Mouse (Mus musculus) neural tube, embryonic 14.5 days (tissue): ENCODE data around the gene Miip. TPM values are rescaled to one million over a fixed set of nuclear protein-coding genes. Genes with fewer than 3 reads are reported as not detected.
"Not testable (repeated sequence)": the region's sequence is repeated elsewhere in the genome, so short reads cannot be mapped to it uniquely, and the experiment has no call there.

Experiments
- ATAC-seq: fragments of 200-750 bp; cut with Nextera tagmentation; 2 replicates; pipeline ENCODE4 v1.8.0; 2017; ENCODE audit warnings: low read depth, mild to moderate bottlenecking, moderate TSS enrichment, moderate library complexity
- H3K27ac ChIP-seq: fragments of 300-500 bp; sonication (generic); 2 replicates; pipeline ENCODE4 v1.5.1; 2014; ENCODE audit warnings: low read depth, mild to moderate bottlenecking, control low read depth, low read length, moderate library complexity, mixed read lengths
- H3K27me3 ChIP-seq: fragments of 300-500 bp; sonication (generic); 2 replicates; pipeline ENCODE4 v1.6.1; 2014; ENCODE audit warnings: low read length; ENCODE audit not compliant: control insufficient read depth, insufficient read depth
- H3K36me3 ChIP-seq: fragments of 300-500 bp; sonication (generic); 2 replicates; pipeline ENCODE4 v1.6.1; 2014; ENCODE audit warnings: low read length, mixed read lengths; ENCODE audit not compliant: control insufficient read depth, insufficient read depth
- H3K4me1 ChIP-seq: fragments of 300-500 bp; sonication (generic); 2 replicates; pipeline ENCODE4 v1.6.1; 2014; ENCODE audit warnings: low read length; ENCODE audit not compliant: control insufficient read depth, insufficient read depth
- H3K4me2 ChIP-seq: fragments of 300-500 bp; sonication (generic); 2 replicates; pipeline ENCODE4 v1.6.1; 2014; ENCODE audit warnings: mild to moderate bottlenecking, low read depth, low read length, control low read depth
- H3K4me3 ChIP-seq: fragments of 300-500 bp; sonication (generic); 2 replicates; pipeline ENCODE4 v1.5.1; 2014; ENCODE audit warnings: low read depth, low read length, control low read depth, mixed read lengths
- H3K9ac ChIP-seq: fragments of 300-500 bp; sonication (generic); replicated peaks from 2 replicates; pipeline ENCODE4 v1.6.1; 2014; ENCODE audit warnings: low read depth, mild to moderate bottlenecking, control low read depth, low read length, mixed read lengths
- H3K9me3 ChIP-seq: fragments of 300-500 bp; sonication (generic); 2 replicates; pipeline ENCODE4 v1.6.1; 2016; ENCODE audit warnings: low read length; ENCODE audit not compliant: control insufficient read depth
- WGBS: fragments of 180-500 bp; shearing (Covaris S2); extraction: QIAGEN DNeasy Blood & Tissue Kit; methylation state at CpG from one replicate; pipeline ENCODE4 v1.1.7; 2014; 5-methylcytosine and 5-hydroxymethylcytosine counted together
- polyA plus RNA-seq: library from polyadenylated mRNA; unstranded; fragments of >200 nt; fragmentation: Nextera tagmentation; extraction: Ambion mirVana; gene quantifications from 2 replicates; pipeline ENCODE4 v1.2.1, GENCODE M21; 2014

The Miip gene
- polyA plus RNA-seq, 1 experiment from 2014 or later: 22.8 TPM

DNA sequence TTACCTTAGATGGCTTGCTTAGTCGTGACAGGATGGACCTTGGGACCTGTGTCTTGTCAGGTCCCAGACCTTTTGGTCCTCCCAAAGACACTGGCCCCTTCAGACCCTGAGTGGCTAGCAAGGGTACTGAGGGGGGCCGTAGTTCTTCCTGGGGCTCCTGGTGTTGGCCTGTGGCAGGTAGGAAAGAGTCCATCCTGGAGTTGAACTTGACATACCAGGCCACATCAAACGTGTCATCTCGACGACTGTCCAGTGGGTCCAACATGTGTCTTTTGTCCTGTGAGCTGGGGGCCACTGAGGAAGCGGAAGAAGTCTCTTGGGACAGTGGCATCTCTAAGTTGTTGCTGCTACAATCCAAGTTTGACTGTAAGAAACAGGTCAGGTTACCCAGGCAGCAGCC, 3.0 kb downstream of the Miip start:
- Histone ChIP-seq H3K4me1 (peaks cover 16% of the 10 kb centered on the region), H3K4me2 (no peak overlapping the region), H3K4me3 (no peak overlapping the region), H3K27me3 (no peaks in the 10 kb centered on the region), H3K9ac (no peak overlapping the region), H3K27ac (no peak overlapping the region), H3K9me3 (no peaks in the 10 kb centered on the region), H3K36me3 (peaks cover 23% of the 10 kb centered on the region)
- no peak for ATAC-seq
- WGBS: 97% methylated on average over 6 of the region's 6 CpGs

DNA sequence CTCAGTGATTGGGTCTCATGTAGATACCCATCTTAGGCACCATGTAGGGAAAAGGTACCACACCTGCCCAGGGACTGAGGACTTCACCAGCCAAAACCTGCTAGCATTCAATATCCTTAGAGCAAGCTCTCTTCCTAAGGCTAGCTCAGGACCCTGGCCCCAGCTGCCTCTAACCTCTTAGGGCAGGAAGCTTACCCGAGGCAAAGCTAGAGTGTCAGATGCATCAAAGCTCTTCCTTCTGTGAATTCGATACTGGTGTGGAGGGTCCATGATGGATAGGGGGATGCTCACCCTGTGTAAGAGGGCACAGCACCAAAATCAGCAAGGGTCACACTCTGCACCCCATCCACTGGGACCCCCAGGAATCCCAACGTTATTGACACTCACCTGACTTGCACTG, 6.6 kb downstream of the Miip start:
- WGBS: 84% methylated on average over 3 of the region's 3 CpGs
- Histone ChIP-seq H3K9me3 (no peaks in the 10 kb centered on the region), H3K27ac (no peak overlapping the region), H3K4me2 (no peak overlapping the region), H3K4me1 (no peaks in the 10 kb centered on the region), H3K4me3 (no peak overlapping the region), H3K9ac (no peak overlapping the region), H3K36me3 (peaks cover 23% of the 10 kb centered on the region), H3K27me3 (no peaks in the 10 kb centered on the region)
- ATAC-seq: no peak

DNA sequence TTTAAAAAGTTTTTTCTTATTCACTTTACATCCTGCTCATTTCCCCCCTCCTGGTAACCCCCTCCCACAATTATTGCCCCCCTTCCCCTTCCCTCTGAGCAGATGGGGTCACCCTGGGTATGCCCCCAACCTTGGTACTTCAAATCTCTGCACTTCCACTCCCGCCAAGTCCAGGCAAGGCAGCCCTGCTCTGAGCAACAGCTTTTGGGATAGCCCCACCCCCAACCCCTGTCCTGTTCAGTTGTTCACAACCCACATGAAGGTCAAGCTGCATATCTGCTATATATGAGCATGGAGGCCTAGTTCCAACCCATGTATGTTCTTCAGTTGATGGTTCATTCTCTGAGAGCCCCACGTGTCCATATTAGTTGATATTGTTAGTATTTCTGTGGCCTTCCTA, 17.8 kb downstream of the Miip start:
- ATAC-seq: no peak
- Histone ChIP-seq H3K27ac (no peak overlapping the region), H3K9me3 (no peaks in the 10 kb centered on the region), H3K4me1 (peaks cover 5% of the 10 kb centered on the region), H3K36me3 (no peaks in the 10 kb centered on the region), H3K9ac (no peak overlapping the region), H3K4me2 (no peak overlapping the region), H3K4me3 (no peak overlapping the region), H3K27me3 (no peaks in the 10 kb centered on the region)
- 82% methylated on average over 2 of the region's 2 CpGs for WGBS

DNA sequence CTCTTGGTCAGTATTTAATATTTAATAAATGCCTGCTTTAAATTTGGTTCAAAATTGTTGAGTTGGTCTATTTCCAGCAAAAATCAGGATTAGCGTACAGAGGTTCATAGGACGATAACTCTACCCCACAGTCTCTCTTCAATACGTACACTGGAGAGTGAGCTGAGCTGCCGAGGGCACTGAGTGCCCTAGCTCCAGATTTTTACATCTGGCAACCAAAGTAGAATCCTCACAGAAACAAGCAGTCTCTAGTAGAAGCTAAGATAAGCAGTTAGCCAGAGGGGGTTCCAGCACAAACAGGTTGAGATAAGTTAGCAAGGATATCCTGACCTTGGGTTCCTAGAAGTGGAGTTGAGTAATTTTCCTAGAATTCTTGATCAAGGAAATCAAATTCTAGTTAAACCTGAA, 20.0 kb downstream of the Miip start:
- no peaks in the 10 kb centered on the region for H3K36me3 ChIP-seq
- no peaks in the 10 kb centered on the region for H3K27me3 ChIP-seq
- H3K4me1 ChIP-seq: peaks cover 5% of the 10 kb centered on the region
- peak overlapping the region; percentile 68 for H3K4me3 ChIP-seq
- peak overlapping the region; percentile 76 for H3K4me2 ChIP-seq
- ATAC-seq: peak; percentile 78
- no peak overlapping the region for H3K27ac ChIP-seq
- peaks cover 8% of the 10 kb centered on the region; the same call in 1 of the 2 replicates for H3K9me3 ChIP-seq
- peak overlapping the region; percentile 53 for H3K9ac ChIP-seq
- WGBS: 4% methylated on average over 4 of the region's 4 CpGs

DNA sequence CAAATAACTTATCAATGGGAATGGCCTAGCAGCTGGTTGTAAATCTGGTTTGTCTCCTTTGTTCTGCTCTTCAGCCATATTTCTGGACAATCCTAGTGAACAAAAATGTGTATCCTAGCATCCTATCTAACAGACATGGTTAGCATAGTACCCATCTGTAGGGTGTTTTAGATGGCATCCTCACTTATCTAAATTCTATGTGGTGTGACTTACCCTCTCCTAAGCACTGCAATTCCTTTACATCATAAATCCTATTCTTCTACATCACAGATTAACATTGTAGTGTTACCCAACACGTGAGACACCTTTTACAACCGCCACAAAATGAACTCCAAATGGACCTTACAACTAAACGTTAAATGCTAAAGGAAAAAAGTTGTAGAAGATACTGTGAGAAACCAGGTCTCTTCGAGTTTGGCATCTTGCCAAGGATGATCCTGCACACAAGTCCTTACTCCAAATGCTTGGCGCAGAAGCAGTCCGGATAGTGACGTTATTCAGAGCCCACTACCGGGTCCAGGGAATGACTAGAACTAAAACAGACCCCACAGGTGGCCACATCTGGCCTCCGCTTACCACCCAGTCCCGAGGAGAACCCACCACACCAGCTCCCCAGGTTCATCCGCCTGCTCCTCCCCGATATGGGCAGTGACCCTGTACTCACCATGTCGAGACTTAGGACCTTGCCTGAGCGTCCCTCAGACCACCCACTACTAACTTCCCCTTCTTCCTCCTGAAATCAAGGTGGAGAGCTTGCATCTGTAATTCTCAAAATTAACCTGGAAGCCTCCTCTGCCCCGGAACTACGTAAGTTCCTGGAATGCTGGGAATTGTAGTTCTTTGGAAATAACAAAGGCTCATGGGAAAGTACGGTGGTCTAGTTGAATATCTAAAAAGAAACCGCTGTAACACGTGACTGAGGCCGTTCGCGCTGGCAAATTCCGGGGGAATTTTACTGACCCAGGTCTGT, 20.7 kb downstream of the Miip start, which contains the start of gene Zfp933:
Gene Zfp933 (minus strand): TSS at position 753 of the 970 bp plus-strand sequence.
- Histone ChIP-seq H3K4me3 (peak within 1 kb of the TSS; percentile 68), H3K9me3 (peaks cover 11% of the 10 kb centered on the region; the same call in 1 of the 2 replicates), H3K4me2 (peak within 1 kb of the TSS; percentile 76), H3K27ac (no peak within 1 kb of the TSS), H3K4me1 (peaks cover 5% of the 10 kb centered on the region), H3K9ac (peak within 1 kb of the TSS; percentile 60), H3K36me3 (no peaks in the 10 kb centered on the region), H3K27me3 (no peaks in the 10 kb centered on the region)
- ATAC-seq: peak; percentile 90
- WGBS: 3% methylated on average over 23 of the region's 23 CpGs

DNA sequence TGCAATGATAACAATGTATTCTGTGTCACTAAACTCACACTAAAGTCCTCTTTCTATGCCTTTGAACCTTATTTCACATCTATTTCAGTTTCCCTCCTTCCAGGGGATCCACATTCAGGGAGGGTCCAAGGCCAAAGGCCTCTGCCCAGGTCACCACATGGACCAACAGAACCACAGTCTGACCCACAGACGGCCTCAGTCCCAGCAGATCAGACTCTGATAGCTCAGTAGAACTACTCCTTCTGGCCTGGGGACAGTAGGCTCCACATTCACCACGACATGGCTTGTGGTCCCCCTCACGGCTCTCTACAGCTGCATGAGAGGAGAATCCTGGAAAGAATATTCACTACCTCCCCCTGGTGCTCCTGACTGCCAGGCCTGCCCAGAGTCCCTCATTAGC, 25.7 kb downstream of the Miip start:
- H3K27me3 ChIP-seq: no peaks in the 10 kb centered on the region
- H3K36me3 ChIP-seq: no peaks in the 10 kb centered on the region; the same call in 1 of the 2 replicates
- H3K9ac ChIP-seq: no peak overlapping the region
- H3K27ac ChIP-seq: no peak overlapping the region
- H3K4me3 ChIP-seq: no peak overlapping the region
- peaks cover 24% of the 10 kb centered on the region for H3K9me3 ChIP-seq
- no peak for ATAC-seq
- peaks cover 5% of the 10 kb centered on the region for H3K4me1 ChIP-seq
- 94% methylated on average over 3 of the region's 3 CpGs for WGBS
- H3K4me2 ChIP-seq: no peak overlapping the region

DNA sequence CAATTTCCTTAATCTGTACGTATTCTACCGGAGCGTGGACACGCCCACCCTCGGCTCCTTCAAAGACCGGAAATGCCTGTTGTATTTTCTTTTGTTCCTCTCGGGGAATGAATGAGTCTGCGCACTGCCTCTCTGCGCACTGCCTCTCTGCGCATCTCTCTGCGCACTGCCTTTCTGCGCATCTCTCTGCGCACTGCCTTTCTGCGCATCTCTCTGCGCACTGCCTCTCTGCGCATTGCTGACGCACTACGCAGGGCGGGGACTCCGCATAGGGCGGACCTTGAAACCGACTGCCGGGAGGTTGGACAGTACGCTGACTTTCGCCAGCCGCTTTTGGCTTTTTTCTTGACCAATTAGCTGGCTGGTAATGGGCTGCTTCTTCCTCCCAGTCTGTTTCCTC, 29.3 kb downstream of the Miip start:
- not testable (repeated sequence) for H3K36me3 ChIP-seq, H3K4me1 ChIP-seq, H3K4me3 ChIP-seq, H3K27me3 ChIP-seq, H3K4me2 ChIP-seq, H3K9ac ChIP-seq, ATAC-seq, H3K27ac ChIP-seq
- WGBS: 99% methylated on average over 16 of the region's 26 CpGs
- peaks cover 21% of the 10 kb centered on the region for H3K9me3 ChIP-seq

DNA sequence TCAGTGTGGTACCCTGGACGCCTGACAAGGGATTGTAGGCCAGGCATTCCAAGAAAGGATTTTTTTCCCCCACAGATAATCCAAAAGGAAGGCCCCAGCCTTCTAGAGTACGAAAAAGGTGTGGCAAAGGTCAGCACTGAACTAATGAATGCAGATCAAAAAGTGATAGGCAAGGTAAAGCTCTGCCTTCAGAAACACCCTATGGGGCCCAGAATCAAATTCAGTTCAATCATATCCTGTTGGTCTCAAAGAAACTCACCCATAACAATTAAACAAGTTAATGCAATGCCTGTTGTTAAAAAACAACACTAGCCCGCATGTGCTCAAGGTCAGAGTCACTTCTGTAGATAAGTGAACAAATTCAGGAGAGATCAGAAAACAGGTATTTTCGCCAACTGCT, 44.2 kb downstream of the Miip start:
- peaks cover 39% of the 10 kb centered on the region for H3K36me3 ChIP-seq
- H3K4me3 ChIP-seq: no peak overlapping the region
- WGBS: 96% methylated on average over 4 of the region's 4 CpGs
- no peak overlapping the region for H3K4me2 ChIP-seq
- H3K9ac ChIP-seq: no peak overlapping the region
- ATAC-seq: no peak
- H3K9me3 ChIP-seq: peaks cover 37% of the 10 kb centered on the region
- H3K27ac ChIP-seq: no peak overlapping the region
- no peaks in the 10 kb centered on the region for H3K4me1 ChIP-seq
- no peaks in the 10 kb centered on the region for H3K27me3 ChIP-seq

DNA sequence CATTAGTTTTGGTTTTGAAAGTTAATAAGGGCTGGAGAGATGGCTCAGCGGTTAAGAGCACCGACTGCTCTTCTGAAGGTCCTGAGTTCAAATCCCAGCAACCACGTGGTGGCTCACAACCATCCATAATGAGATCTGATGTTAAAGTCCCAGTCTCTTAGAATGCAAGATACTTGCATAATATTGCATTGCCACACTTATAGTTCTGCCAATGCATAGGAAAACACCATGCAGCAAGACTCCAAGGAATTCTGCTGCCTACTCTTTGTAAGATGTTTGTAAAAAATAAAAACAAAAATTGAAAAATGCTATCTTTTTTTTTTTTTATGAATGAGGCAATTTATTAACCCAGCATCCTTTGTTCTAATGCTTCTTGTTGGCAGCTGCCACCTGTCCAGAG, 47.2 kb downstream of the Miip start:
- not testable (repeated sequence) for H3K4me2 ChIP-seq, H3K9ac ChIP-seq, H3K27ac ChIP-seq, H3K27me3 ChIP-seq, H3K4me1 ChIP-seq, H3K4me3 ChIP-seq, ATAC-seq
- 84% methylated on average over 3 of the region's 3 CpGs for WGBS
- H3K9me3 ChIP-seq: peaks cover 33% of the 10 kb centered on the region
- H3K36me3 ChIP-seq: peaks cover 20% of the 10 kb centered on the region
